Mouse (Mus musculus) heart, embryonic 13.5 days (tissue): ENCODE measurements around the gene Vcam1. TPM values are rescaled to one million over a fixed set of nuclear protein-coding genes. Genes with fewer than 3 reads are reported as not detected.

Source experiments
- ATAC-seq: fragments of 200-750 bp; cut with Nextera tagmentation; 2 replicates; pipeline ENCODE4 v1.8.0; 2017; ENCODE audit warnings: moderate TSS enrichment; ENCODE audit not compliant: insufficient number of reproducible peaks, low FRiP score, low TSS enrichment; ENCODE audit errors: extremely low read depth
- H3K27ac ChIP-seq: fragments of 300-500 bp; sonication (generic); replicated peaks from 2 replicates; pipeline ENCODE4 v1.5.1; 2015; ENCODE audit warnings: moderate library complexity, mild to moderate bottlenecking, inconsistent platforms
- H3K27me3 ChIP-seq: fragments of 300-500 bp; sonication (generic); replicated peaks from 2 replicates; pipeline ENCODE4 v1.6.1; 2015; ENCODE audit warnings: mild to moderate bottlenecking, inconsistent platforms
- H3K36me3 ChIP-seq: fragments of 300-500 bp; sonication (generic); 2 replicates; pipeline ENCODE4 v1.6.1; 2015; ENCODE audit warnings: mild to moderate bottlenecking, inconsistent platforms
- H3K4me1 ChIP-seq: fragments of 300-500 bp; sonication (generic); 2 replicates; pipeline ENCODE4 v1.6.1; 2015; ENCODE audit warnings: inconsistent platforms
- H3K4me2 ChIP-seq: fragments of 300-500 bp; sonication (generic); 2 replicates; pipeline ENCODE4 v1.6.1; 2015; ENCODE audit warnings: inconsistent platforms, mild to moderate bottlenecking, moderate library complexity
- H3K4me3 ChIP-seq: fragments of 300-500 bp; sonication (generic); 2 replicates; pipeline ENCODE4 v1.5.1; 2015; ENCODE audit warnings: moderate library complexity, mild to moderate bottlenecking, inconsistent platforms
- H3K9ac ChIP-seq: fragments of 300-500 bp; sonication (generic); 2 replicates; pipeline ENCODE4 v1.6.1; 2015; ENCODE audit warnings: inconsistent platforms, mild to moderate bottlenecking, moderate library complexity
- H3K9me3 ChIP-seq: fragments of 300-500 bp; sonication (generic); 2 replicates; pipeline ENCODE4 v1.6.1; 2016; ENCODE audit warnings: inconsistent platforms
- WGBS: fragments of 180-500 bp; shearing (Covaris S2); methylation state at CpG from one replicate; pipeline ENCODE4 v1.1.7; 2015; ENCODE audit warnings: mixed read lengths; 5-methylcytosine and 5-hydroxymethylcytosine counted together
- polyA plus RNA-seq: library from polyadenylated mRNA; unstranded; fragments of >200 nt; fragmentation: Nextera tagmentation; extraction: Ambion mirVana; gene quantifications from 2 replicates; pipeline ENCODE4 v1.2.1, GENCODE M21; 2015

Vcam1 gene
- polyA plus RNA-seq, 1 experiment from 2014 or later = 56.4 TPM

DNA sequence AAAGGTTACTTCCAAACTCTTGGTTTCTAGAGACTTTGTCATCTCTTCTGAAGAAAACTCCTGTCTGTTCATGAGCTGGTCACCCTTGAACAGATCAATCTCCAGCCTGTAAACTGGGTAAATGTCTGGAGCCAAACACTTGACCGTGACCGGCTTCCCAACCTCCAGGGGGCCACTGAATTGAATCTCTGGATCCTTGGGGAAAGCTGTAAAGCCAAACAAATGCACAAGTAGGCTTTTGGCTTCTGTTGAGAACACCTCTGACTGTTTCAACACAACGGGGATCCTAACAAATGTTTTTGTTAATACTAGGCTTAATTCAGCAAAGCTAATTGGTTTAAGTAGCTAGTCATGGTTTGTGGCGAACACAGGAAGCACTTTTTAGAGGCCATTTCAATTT, 3.4 kb downstream of the Vcam1 start:
- Histone ChIP-seq H3K27me3 (no peaks in the 10 kb centered on the region), H3K27ac (peak overlapping the region; percentile 93), H3K9me3 (no peaks in the 10 kb centered on the region), H3K4me1 (peaks cover 19% of the 10 kb centered on the region), H3K4me2 (peak overlapping the region; percentile 73), H3K36me3 (peaks cover 34% of the 10 kb centered on the region), H3K9ac (peak overlapping the region; percentile 85), H3K4me3 (peak overlapping the region; percentile 63)
- WGBS = 33% methylated on average over 4 of the region's 4 CpGs
- ATAC-seq = no peak

- Histone ChIP-seq H3K9me3 (no peaks in the 10 kb centered on the region), H3K4me3 (no peak overlapping the region), H3K4me2 (no peak overlapping the region), H3K36me3 (peaks cover 52% of the 10 kb centered on the region), H3K4me1 (peaks cover 16% of the 10 kb centered on the region), H3K27ac (no peak overlapping the region), H3K27me3 (no peaks in the 10 kb centered on the region), H3K9ac (no peak overlapping the region)
- whole genome bisulfite sequencing = 93% methylated on average over 3 of the region's 3 CpGs
- ATAC-seq = no peak
These were observed 5.7 kb downstream of the Vcam1 start for GRCm38 (mm10) chr3:116123827-116124226.

- no peaks in the 10 kb centered on the region for H3K27me3 ChIP-seq
- no peak overlapping the region for H3K9ac ChIP-seq
- 72% methylated on average over 4 of the region's 4 CpGs for WGBS
- H3K4me1 ChIP-seq = peaks cover 16% of the 10 kb centered on the region
- ATAC-seq = no peak
- H3K36me3 ChIP-seq = peaks cover 56% of the 10 kb centered on the region
- H3K9me3 ChIP-seq = no peaks in the 10 kb centered on the region
- no peak overlapping the region for H3K27ac ChIP-seq
- no peak overlapping the region for H3K4me3 ChIP-seq
- no peak overlapping the region for H3K4me2 ChIP-seq
These were observed 6.8 kb downstream of the Vcam1 start for GRCm38 (mm10) chr3:116122696-116123095.

GRCm38 (mm10) chr3:116121026-116121425, 8.5 kb downstream of the Vcam1 start:
- H3K27ac ChIP-seq = no peak overlapping the region
- ATAC-seq = no peak
- WGBS = 66% methylated on average over 3 of the region's 3 CpGs
- no peak overlapping the region for H3K4me2 ChIP-seq
- H3K9ac ChIP-seq = no peak overlapping the region
- peaks cover 72% of the 10 kb centered on the region for H3K36me3 ChIP-seq
- peaks cover 10% of the 10 kb centered on the region for H3K4me1 ChIP-seq
- H3K4me3 ChIP-seq = no peak overlapping the region
- no peaks in the 10 kb centered on the region for H3K27me3 ChIP-seq
- H3K9me3 ChIP-seq = no peaks in the 10 kb centered on the region

GRCm38 (mm10) chr3:116120391-116120790, 9.1 kb downstream of the Vcam1 start:
- no peak overlapping the region for H3K4me2 ChIP-seq
- H3K36me3 ChIP-seq = peaks cover 79% of the 10 kb centered on the region
- H3K4me3 ChIP-seq = no peak overlapping the region
- H3K9ac ChIP-seq = no peak overlapping the region
- H3K27ac ChIP-seq = no peak overlapping the region
- WGBS = 84% methylated on average over 6 of the region's 6 CpGs
- H3K4me1 ChIP-seq = peaks cover 6% of the 10 kb centered on the region
- ATAC-seq = no peak
- no peaks in the 10 kb centered on the region for H3K9me3 ChIP-seq
- no peaks in the 10 kb centered on the region for H3K27me3 ChIP-seq

DNA sequence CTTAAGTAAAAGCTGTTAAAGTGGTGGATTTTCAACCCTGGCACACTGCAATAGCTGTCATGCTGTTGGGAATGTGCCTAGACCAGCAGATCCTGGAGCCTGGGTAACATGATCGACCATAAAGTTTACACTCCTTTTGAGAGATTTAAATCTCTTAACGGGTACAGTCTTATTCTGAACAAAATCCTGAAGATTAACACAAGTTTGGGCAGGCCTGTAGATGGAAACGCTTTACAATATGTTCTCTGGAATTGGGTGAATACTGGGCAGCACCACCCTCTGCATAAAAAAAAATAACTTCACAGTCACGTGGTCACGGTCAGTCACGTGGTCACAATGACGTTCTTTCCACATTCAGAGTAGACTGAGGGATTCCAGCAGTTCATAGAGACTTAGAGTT, 10.3 kb downstream of the Vcam1 start:
- no peaks in the 10 kb centered on the region for H3K9me3 ChIP-seq
- no peak overlapping the region for H3K27ac ChIP-seq
- WGBS = 78% methylated on average over 7 of the region's 7 CpGs
- ATAC-seq = no peak
- peaks cover 72% of the 10 kb centered on the region for H3K36me3 ChIP-seq
- no peak overlapping the region for H3K4me3 ChIP-seq
- H3K9ac ChIP-seq = no peak overlapping the region
- peaks cover 16% of the 10 kb centered on the region for H3K4me1 ChIP-seq
- H3K27me3 ChIP-seq = no peaks in the 10 kb centered on the region
- no peak overlapping the region for H3K4me2 ChIP-seq

- Histone ChIP-seq H3K4me1 (peaks cover 24% of the 10 kb centered on the region), H3K36me3 (peaks cover 62% of the 10 kb centered on the region), H3K9me3 (no peaks in the 10 kb centered on the region), H3K4me2 (no peak overlapping the region), H3K27ac (no peak overlapping the region), H3K9ac (no peak overlapping the region), H3K4me3 (no peak overlapping the region), H3K27me3 (no peaks in the 10 kb centered on the region)
- 79% methylated on average over 4 of the region's 4 CpGs for WGBS
- no peak for ATAC-seq
These were observed 12.4 kb downstream of the Vcam1 start for GRCm38 (mm10) chr3:116117046-116117445.

DNA sequence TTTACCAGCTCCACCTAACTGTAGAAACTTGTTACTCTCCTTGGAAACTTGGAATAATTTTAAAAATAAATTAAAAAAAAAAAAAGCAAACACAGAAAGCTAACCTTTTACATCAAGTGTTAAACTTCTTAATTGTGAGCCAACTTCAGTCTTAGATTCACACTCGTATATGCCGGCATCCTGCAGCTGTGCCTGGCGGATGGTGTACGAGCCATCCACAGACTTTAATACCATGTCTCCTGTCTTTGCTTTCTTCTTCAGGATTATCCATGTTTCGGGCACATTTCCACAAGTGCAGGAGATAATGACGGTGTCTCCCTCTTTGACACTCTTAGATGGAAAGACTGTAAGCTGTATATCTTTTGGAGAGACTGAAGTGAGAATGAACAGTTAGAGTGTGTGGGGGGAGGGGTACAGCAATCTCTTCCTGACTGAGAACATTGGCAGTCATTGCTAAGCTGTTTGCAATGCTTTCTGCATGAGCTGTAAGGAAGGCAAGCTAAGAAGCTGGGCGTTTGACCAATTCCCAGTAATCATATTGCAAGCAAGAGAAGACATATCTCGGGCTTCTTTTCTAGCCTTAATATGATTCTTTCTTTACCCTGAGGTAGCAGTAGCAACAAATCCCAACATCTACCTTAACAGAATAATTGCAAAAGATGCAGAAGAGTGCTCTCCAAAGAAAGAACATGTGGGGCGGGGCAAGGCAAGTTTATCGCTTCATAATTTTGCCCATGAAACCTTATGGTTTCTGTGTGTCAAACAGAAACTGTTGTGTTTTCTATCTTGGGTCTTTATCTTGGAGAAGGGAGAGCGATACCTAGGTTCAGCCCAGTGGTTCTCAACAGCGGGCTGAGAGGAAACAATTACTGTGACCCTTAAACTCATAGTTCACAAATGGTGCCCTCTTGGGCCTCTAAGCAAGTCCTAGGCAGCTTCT, 15.0 kb downstream of the Vcam1 start:
- 47% methylated on average over 12 of the region's 12 CpGs for WGBS
- no peak overlapping the region for H3K9ac ChIP-seq
- peaks cover 18% of the 10 kb centered on the region for H3K4me1 ChIP-seq
- peaks cover 55% of the 10 kb centered on the region for H3K36me3 ChIP-seq
- H3K4me2 ChIP-seq = peak overlapping the region; percentile 49
- no peak for ATAC-seq
- H3K4me3 ChIP-seq = peak overlapping the region; percentile 11; the same call in 1 of the 2 replicates
- H3K27ac ChIP-seq = peak overlapping the region; percentile 72
- H3K27me3 ChIP-seq = no peaks in the 10 kb centered on the region
- no peaks in the 10 kb centered on the region for H3K9me3 ChIP-seq

- no peak for ATAC-seq
- Histone ChIP-seq H3K27me3 (no peaks in the 10 kb centered on the region), H3K36me3 (peaks cover 51% of the 10 kb centered on the region), H3K9ac (no peak overlapping the region), H3K4me1 (peaks cover 18% of the 10 kb centered on the region), H3K27ac (peak overlapping the region; percentile 72), H3K4me3 (no peak overlapping the region), H3K4me2 (peak overlapping the region; percentile 49), H3K9me3 (no peaks in the 10 kb centered on the region)
- 47% methylated on average over 7 of the region's 7 CpGs for WGBS
These were observed 15.8 kb downstream of the Vcam1 start for GRCm38 (mm10) chr3:116113443-116114241.

GRCm38 (mm10) chr3:116112816-116113405, 16.6 kb downstream of the Vcam1 start:
- Histone ChIP-seq H3K9ac (no peak overlapping the region), H3K27ac (no peak overlapping the region), H3K4me1 (peaks cover 18% of the 10 kb centered on the region), H3K4me3 (no peak overlapping the region), H3K4me2 (no peak overlapping the region), H3K9me3 (no peaks in the 10 kb centered on the region), H3K36me3 (peaks cover 49% of the 10 kb centered on the region), H3K27me3 (no peaks in the 10 kb centered on the region)
- WGBS = 80% methylated on average over 5 of the region's 5 CpGs
- no peak for ATAC-seq

GRCm38 (mm10) chr3:116105713-116106112, 23.8 kb downstream of the Vcam1 start:
- no peak overlapping the region for H3K27ac ChIP-seq
- ATAC-seq = no peak
- 83% methylated on average over 5 of the region's 5 CpGs for WGBS
- no peak overlapping the region for H3K4me3 ChIP-seq
- no peaks in the 10 kb centered on the region for H3K9me3 ChIP-seq
- H3K4me1 ChIP-seq = peaks cover 5% of the 10 kb centered on the region; the same call in 1 of the 2 replicates
- no peaks in the 10 kb centered on the region for H3K27me3 ChIP-seq
- H3K4me2 ChIP-seq = peak overlapping the region; percentile 70
- H3K9ac ChIP-seq = no peak overlapping the region
- peaks cover 10% of the 10 kb centered on the region for H3K36me3 ChIP-seq
